Mouse (Mus musculus): ENCODE measurements around the gene Rnf187. TPM values are rescaled to one million over a fixed set of nuclear protein-coding genes. Genes with fewer than 3 reads are reported as not detected.

Rnf187 gene
- polyA plus RNA-seq, 1 experiment from 2014 or later, result 293 TPM

DNA sequence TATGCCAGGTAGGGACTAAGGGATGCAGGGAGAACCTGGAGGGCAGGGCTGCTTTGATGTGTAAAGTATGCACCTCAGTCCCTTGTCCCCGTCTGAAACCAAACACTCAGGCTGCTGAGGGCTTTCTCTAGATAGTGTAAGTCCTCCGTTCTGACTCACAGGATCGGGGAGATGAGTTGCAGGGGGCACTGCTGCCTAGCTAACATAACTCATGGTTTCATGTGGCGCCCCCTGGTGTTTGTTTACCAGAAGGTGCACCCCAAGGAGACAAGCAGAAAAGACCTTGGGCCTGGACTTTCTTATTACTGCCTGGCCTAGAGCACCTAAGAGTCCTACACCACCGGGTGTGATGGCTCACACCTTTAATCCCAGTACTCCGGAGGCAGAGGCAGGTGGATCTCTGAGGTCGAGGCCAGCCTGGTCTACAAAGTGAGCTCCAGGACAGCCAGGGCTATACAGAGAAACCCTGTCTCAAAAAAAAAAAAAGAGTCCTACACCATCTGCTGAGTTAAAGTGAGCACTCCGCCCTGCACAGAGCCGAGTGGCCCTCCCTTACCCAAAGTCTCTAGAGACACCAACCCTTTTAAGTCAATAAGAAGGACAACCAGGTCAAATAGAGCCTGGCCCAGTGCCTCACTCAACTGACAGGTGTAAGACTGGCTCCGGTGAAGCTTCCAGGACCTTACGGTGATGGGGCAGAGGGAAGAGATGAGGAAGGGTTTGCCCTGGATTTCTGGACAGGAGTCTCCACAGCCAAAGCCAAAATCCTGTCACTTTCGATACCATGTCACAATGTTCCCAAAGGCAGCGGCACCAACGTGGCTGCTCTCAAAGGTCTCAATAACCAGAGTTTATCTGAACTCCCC lies 21.6 kb downstream of the Rnf187 start:
- Histone ChIP-seq H3K36me3 (ENCODE audit: insufficient read depth) (no peaks in the 10 kb centered on the region), H3K9me3 (ENCODE audit: low read depth, low read length) (no peaks in the 10 kb centered on the region), H3K9ac (no peak overlapping the region), H3K4me1 (ENCODE audit: insufficient read depth) (no peaks in the 10 kb centered on the region), H3K27me3 (ENCODE audit: insufficient read depth, low read length) (no peaks in the 10 kb centered on the region), H3K4me3 (ENCODE audit: low read depth, low read length) (no peak overlapping the region), H3K27ac (ENCODE audit: low read depth) (no peak overlapping the region), H3K4me2 (no peak overlapping the region)
- peak; percentile 47; the same call in 1 of the 2 replicates for ATAC-seq (ENCODE audit: insufficient read depth)
- peak; percentile 68 for DNase-seq
- 47% methylated on average over 14 of the region's 14 CpGs for WGBS
- TF ChIP-seq CTCF (IDR thresholded peaks at IDR 0.05; ENCODE audit: low read depth), result peak; percentile 63

- Histone ChIP-seq H3K27ac (ENCODE audit: low read depth) (no peak overlapping the region), H3K36me3 (ENCODE audit: insufficient read depth) (no peaks in the 10 kb centered on the region), H3K9me3 (ENCODE audit: low read depth, low read length) (no peaks in the 10 kb centered on the region), H3K27me3 (ENCODE audit: insufficient read depth, low read length) (no peaks in the 10 kb centered on the region), H3K4me1 (ENCODE audit: insufficient read depth) (no peaks in the 10 kb centered on the region), H3K4me3 (ENCODE audit: low read depth, low read length) (peak overlapping the region; percentile 33), H3K4me2 (peak overlapping the region; percentile 66), H3K9ac (peak overlapping the region; percentile 49)
- TF ChIP-seq CTCF (IDR thresholded peaks at IDR 0.05; ENCODE audit: low read depth), result peak; percentile 77
- DNase-seq (peak; percentile 80), ATAC-seq (ENCODE audit: insufficient read depth) (peak; percentile 28; the same call in 1 of the 2 replicates)
- WGBS, result 9% methylated on average over 17 of the region's 17 CpGs
These were observed 24.2 kb downstream of the Rnf187 start for GRCm38 (mm10) chr11:58914461-58915028.

- Histone ChIP-seq H3K4me2 (peak overlapping the region; percentile 66; the same call in 1 of the 2 replicates), H3K36me3 (ENCODE audit: insufficient read depth) (no peaks in the 10 kb centered on the region), H3K27ac (ENCODE audit: low read depth) (no peak overlapping the region), H3K9ac (no peak overlapping the region), H3K4me1 (ENCODE audit: insufficient read depth) (no peaks in the 10 kb centered on the region), H3K9me3 (ENCODE audit: low read depth, low read length) (no peaks in the 10 kb centered on the region), H3K4me3 (ENCODE audit: low read depth, low read length) (no peak overlapping the region), H3K27me3 (ENCODE audit: insufficient read depth, low read length) (no peaks in the 10 kb centered on the region)
- 100% methylated on average over 1 of the region's 1 CpGs for WGBS
- no peak for ATAC-seq (ENCODE audit: insufficient read depth)
- DNase-seq, result no peak
- TF ChIP-seq CTCF (IDR thresholded peaks at IDR 0.05; ENCODE audit: low read depth), result no peak
These were observed 24.9 kb downstream of the Rnf187 start for GRCm38 (mm10) chr11:58913776-58914175.

- 44% methylated on average over 6 of the region's 6 CpGs for WGBS
These were observed 33.9 kb downstream of the Rnf187 start for GRCm38 (mm10) chr11:58904838-58905237.

GRCm38 (mm10) chr11:58904410-58904718 lies 34.4 kb downstream of the Rnf187 start:
- WGBS, result 3% methylated on average over 8 of the region's 8 CpGs
- Histone ChIP-seq H3K4me2 (peak overlapping the region; percentile 90), H3K9me3 (ENCODE audit: low read depth, low read length) (no peaks in the 10 kb centered on the region), H3K4me3 (ENCODE audit: low read depth, low read length) (peak overlapping the region; percentile 75), H3K9ac (peak overlapping the region; percentile 87), H3K27ac (ENCODE audit: low read depth) (no peak overlapping the region), H3K36me3 (ENCODE audit: insufficient read depth) (peaks cover 26% of the 10 kb centered on the region), H3K27me3 (ENCODE audit: insufficient read depth, low read length) (no peaks in the 10 kb centered on the region), H3K4me1 (ENCODE audit: insufficient read depth) (no peaks in the 10 kb centered on the region)
- DNase-seq (no peak), ATAC-seq (ENCODE audit: insufficient read depth) (no peak; the same call in 1 of the 2 replicates)
- TF ChIP-seq CTCF (IDR thresholded peaks at IDR 0.05; ENCODE audit: low read depth), result no peak

More at GRCm38 (mm10) chr11:58904838-58905237, 33.9 kb downstream of the Rnf187 start:
- DNase-seq (peak; percentile 68), ATAC-seq (ENCODE audit: insufficient read depth) (0 out of 2 replicates have a peak, but pooled peaks have one; percentile 6)
- Histone ChIP-seq H3K4me2 (peak overlapping the region; percentile 90; the same call in 1 of the 2 replicates), H3K4me3 (ENCODE audit: low read depth, low read length) (peak overlapping the region; percentile 75), H3K27ac (ENCODE audit: low read depth) (no peak overlapping the region), H3K9ac (no peak overlapping the region), H3K4me1 (ENCODE audit: insufficient read depth) (no peaks in the 10 kb centered on the region), H3K9me3 (ENCODE audit: low read depth, low read length) (no peaks in the 10 kb centered on the region), H3K36me3 (ENCODE audit: insufficient read depth) (peaks cover 22% of the 10 kb centered on the region), H3K27me3 (ENCODE audit: insufficient read depth, low read length) (no peaks in the 10 kb centered on the region)
- TF ChIP-seq CTCF (IDR thresholded peaks at IDR 0.05; ENCODE audit: low read depth), result no peak

- peak; percentile 98 for ATAC-seq (ENCODE audit: insufficient read depth)
- peak within 1 kb of the TSS; percentile 90 for H3K4me2 ChIP-seq
- peak; percentile 8; the same call in 1 of the 2 replicates for TF ChIP-seq CTCF (IDR thresholded peaks at IDR 0.05; ENCODE audit: low read depth)
These were observed 35.0 kb downstream of the Rnf187 start, which contains the start of gene Zfp39 for GRCm38 (mm10) chr11:58903511-58904409. Gene Zfp39, minus strand, starts transcription at chr11:58904225.

More at GRCm38 (mm10) chr11:58903511-58904409, 35.0 kb downstream of the Rnf187 start, which contains the start of gene Zfp39:
- Histone ChIP-seq H3K36me3 (ENCODE audit: insufficient read depth) (peaks cover 30% of the 10 kb centered on the region), H3K4me1 (ENCODE audit: insufficient read depth) (no peaks in the 10 kb centered on the region), H3K9me3 (ENCODE audit: low read depth, low read length) (no peaks in the 10 kb centered on the region), H3K27me3 (ENCODE audit: insufficient read depth, low read length) (no peaks in the 10 kb centered on the region), H3K27ac (ENCODE audit: low read depth) (peak within 1 kb of the TSS; percentile 89), H3K9ac (peak within 1 kb of the TSS; percentile 87), H3K4me3 (ENCODE audit: low read depth, low read length) (peak within 1 kb of the TSS; percentile 75)
- peak; percentile 97 for DNase-seq
- WGBS, result under 1% methylated on average over 40 of the region's 40 CpGs

Data from lung, embryonic 14.5 days (tissue).